16 mouse cellular contexts compared by ENCODE assay signal in genomic region chr19:21940114-21940513, GRCm38 (mm10).
"Had no signal": no experiment of that assay in that cellular context is flagged by ENCODE, and none has a peak within 500 bp of the region (broad histone marks: within the 10 kb centered on the region; RNA-seq: fewer than 3 reads in every experiment).

No protein-coding gene starts in this region.

- H3K27ac ChIP-seq: neural tube, embryonic 12.5 days; neural tube, embryonic 13.5 days; neural tube, embryonic 15.5 days; stomach, embryonic 15.5 days had no signal

- H3K4me1 ChIP-seq: neural tube, embryonic 12.5 days; neural tube, embryonic 13.5 days; neural tube, embryonic 15.5 days; stomach, embryonic 15.5 days had no signal

- H3K9me3 ChIP-seq: neural tube, embryonic 12.5 days; neural tube, embryonic 13.5 days; neural tube, embryonic 15.5 days; stomach, embryonic 15.5 days had no signal

- H3K4me3 ChIP-seq: neural tube, embryonic 12.5 days; neural tube, embryonic 13.5 days; neural tube, embryonic 15.5 days; stomach, embryonic 15.5 days had no signal

- H3K9ac ChIP-seq: neural tube, embryonic 12.5 days; neural tube, embryonic 13.5 days; neural tube, embryonic 15.5 days; stomach, embryonic 15.5 days had no signal

- DNase-seq: retina, postnatal 1 day; right cerebral cortex, adult 18-20 months; right cerebral cortex, postnatal 14 days; right cerebral cortex, postnatal 25 days; right cerebral cortex, postnatal 4 days; spleen, adult 18-20 months; thymus, adult 18-20 months; thymus, adult 2 months; thymus, postnatal 14 days; thymus, postnatal 25 days; thymus, postnatal 36 days; thymus, postnatal 4 days had no signal

- H3K4me2 ChIP-seq: neural tube, embryonic 12.5 days; neural tube, embryonic 13.5 days; neural tube, embryonic 15.5 days; stomach, embryonic 15.5 days had no signal

- H3K27me3 ChIP-seq: neural tube, embryonic 12.5 days; neural tube, embryonic 13.5 days; neural tube, embryonic 15.5 days; stomach, embryonic 15.5 days had no signal

- H3K36me3 ChIP-seq: neural tube, embryonic 12.5 days; neural tube, embryonic 13.5 days; neural tube, embryonic 15.5 days; stomach, embryonic 15.5 days had no signal
